Mouse (Mus musculus) forebrain, postnatal 0 days (tissue): Measurements from ENCODE around the gene Zswim1. TPM values are rescaled to one million over a fixed set of nuclear protein-coding genes. Genes with fewer than 3 reads are reported as not detected.

Experiments
- ATAC-seq: fragments of 200-750 bp; cut with Nextera tagmentation; 2 replicates; pipeline ENCODE4 v1.8.0; 2017; ENCODE audit warnings: mild to moderate bottlenecking, moderate library complexity
- DNase-seq: peaks from one replicate; pipeline ENCODE4 v3.0.0-alpha.2; 2015
- H3K27ac ChIP-seq: fragments of 300-500 bp; sonication (generic); 2 replicates; pipeline ENCODE4 v1.5.1; 2014; ENCODE audit warnings: low read depth, mild to moderate bottlenecking, antibody characterized with exemption, low read length, moderate library complexity, mixed read lengths
- H3K27me3 ChIP-seq: fragments of 300-500 bp; sonication (generic); 2 replicates; pipeline ENCODE4 v1.6.1; 2014; ENCODE audit warnings: mild to moderate bottlenecking, low read length, mixed read lengths; ENCODE audit not compliant: insufficient read depth
- H3K36me3 ChIP-seq: fragments of 300-500 bp; sonication (generic); 2 replicates; pipeline ENCODE4 v1.6.1; 2014; ENCODE audit warnings: mild to moderate bottlenecking, moderate library complexity; ENCODE audit not compliant: insufficient read depth
- H3K4me1 ChIP-seq: fragments of 300-500 bp; sonication (generic); 2 replicates; pipeline ENCODE4 v1.6.1; 2014; ENCODE audit warnings: antibody characterized with exemption; ENCODE audit not compliant: insufficient read depth
- H3K4me2 ChIP-seq: fragments of 300-500 bp; sonication (generic); 2 replicates; pipeline ENCODE4 v1.6.1; 2014; ENCODE audit warnings: low read depth, mild to moderate bottlenecking, moderate library complexity
- H3K4me3 ChIP-seq: fragments of 300-500 bp; sonication (generic); 2 replicates; pipeline ENCODE4 v1.5.1; 2014; ENCODE audit warnings: low read depth, low read length, mixed read lengths
- H3K9ac ChIP-seq: fragments of 300-500 bp; sonication (generic); 2 replicates; pipeline ENCODE4 v1.6.1; 2014; ENCODE audit warnings: mild to moderate bottlenecking
- H3K9me3 ChIP-seq: fragments of 300-500 bp; sonication (generic); 2 replicates; pipeline ENCODE4 v1.6.1; 2016; ENCODE audit warnings: low read length
- CTCF ChIP-seq: sonication (generic); IDR thresholded peaks from 2 replicates; pipeline ENCODE4 v1.5.1; 2016; ENCODE audit warnings: antibody characterized with exemption, control low read depth, low read depth
- WGBS: fragments of 180-500 bp; shearing (Covaris S2); extraction: QIAGEN DNeasy Blood & Tissue Kit; methylation state at CpG from one replicate; pipeline ENCODE4 v1.1.7; 2014; 5-methylcytosine and 5-hydroxymethylcytosine counted together
- polyA plus RNA-seq: library from polyadenylated mRNA; unstranded; fragments of >200 nt; fragmentation: Nextera tagmentation; extraction: Ambion mirVana; gene quantifications from 2 replicates; pipeline ENCODE4 v1.2.1, GENCODE M21; 2015
- total RNA-seq: library from RNA; depleted of rRNA; stranded (reverse); fragments of >200 nt; gene quantifications from 2 replicates; pipeline ENCODE4 v1.2.3, GENCODE M21; 2014

The Zswim1 gene
- total and polyA plus RNA-seq, 2 experiments from 2014 or later, result 18.6 to 32.6 TPM

DNA sequence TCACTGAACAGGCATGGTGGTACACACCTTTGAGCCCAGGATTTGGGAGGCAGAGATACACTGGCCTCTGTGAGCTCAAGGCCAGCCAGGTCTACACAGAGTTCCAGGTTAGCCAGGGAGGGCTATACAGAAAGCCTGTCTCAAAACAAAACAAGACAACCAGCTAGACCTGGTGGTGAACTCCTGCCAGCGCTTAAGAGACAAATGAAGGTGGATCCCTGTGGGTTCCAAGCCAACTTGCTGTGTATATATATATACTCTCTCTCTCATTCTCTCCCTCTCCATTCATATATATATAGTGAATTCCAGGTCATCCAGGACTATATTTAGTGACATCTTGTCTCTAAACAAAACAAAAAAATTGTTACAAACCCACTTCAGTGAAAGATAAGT lies 18.6 kb upstream of the Zswim1 start:
- 52% methylated on average over 1 of the region's 1 CpGs for WGBS

DNA sequence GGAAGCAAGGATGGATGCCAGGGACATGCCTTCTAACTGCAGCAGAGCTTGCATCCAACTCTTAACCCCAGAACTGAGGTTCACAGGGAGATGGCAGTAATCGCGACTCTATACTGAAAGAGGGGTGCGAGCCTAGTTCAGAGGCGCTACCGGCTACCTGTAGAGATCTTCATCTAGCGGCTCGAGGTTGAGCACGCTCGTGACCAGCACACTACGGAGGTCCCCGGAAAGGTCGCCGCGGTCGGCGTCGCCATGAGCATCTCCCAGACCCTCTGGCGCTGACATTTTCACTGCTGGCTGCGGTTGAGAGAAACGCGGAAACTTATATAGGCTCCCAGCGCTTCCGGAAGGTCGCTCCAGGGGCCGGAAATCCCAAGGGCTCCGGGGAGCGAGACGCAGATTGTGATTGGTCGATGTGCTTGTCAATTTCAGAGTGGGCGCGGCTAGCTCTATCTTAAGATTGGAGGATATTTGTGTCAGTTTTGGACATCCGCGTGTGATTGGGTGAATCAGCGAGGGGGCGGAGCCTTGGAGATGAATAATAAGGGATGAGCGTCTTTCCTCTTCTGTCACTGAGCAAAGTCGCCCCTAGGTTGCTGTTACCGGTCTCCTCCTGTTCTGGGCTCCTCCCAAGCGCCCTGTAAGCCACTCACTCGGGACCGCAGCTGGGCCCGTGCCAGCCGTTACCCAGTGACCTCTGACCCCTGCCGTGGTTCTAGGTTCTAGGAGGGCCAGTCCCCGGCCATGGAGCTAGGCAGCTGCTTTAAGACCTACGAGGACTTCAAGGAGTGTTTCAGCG lies 17.8 kb upstream of the Zswim1 start, which contains the start of the genes Acot8 and Zswim3:
Gene Acot8, minus strand, starts transcription at position 350 of the 799 bp plus-strand sequence.
Gene Zswim3, plus strand, starts transcription at position 566 of the 799 bp plus-strand sequence.
- peak; percentile 98 for ATAC-seq
- 0 out of 2 replicates have a peak, but pooled peaks have one; percentile 15 for TF ChIP-seq CTCF
- 1% methylated on average over 47 of the region's 47 CpGs for WGBS

More for the DNA sequence above, 18.6 kb upstream of the Zswim1 start:
- peak overlapping the region; percentile 60 for H3K4me2 ChIP-seq
- peak overlapping the region; percentile 66 for H3K9ac ChIP-seq
- DNase-seq (no peak), ATAC-seq (no peak)
- H3K9me3 ChIP-seq, result no peaks in the 10 kb centered on the region
- H3K36me3 ChIP-seq, result peaks cover 18% of the 10 kb centered on the region
- H3K4me1 ChIP-seq, result 0 out of 2 replicates have a peak, but pooled peaks cover 4% of the 10 kb centered on the region
- H3K4me3 ChIP-seq, result peak overlapping the region; percentile 53
- TF ChIP-seq CTCF, result no peak
- peak overlapping the region; percentile 85 for H3K27ac ChIP-seq
- H3K27me3 ChIP-seq, result no peaks in the 10 kb centered on the region

DNA sequence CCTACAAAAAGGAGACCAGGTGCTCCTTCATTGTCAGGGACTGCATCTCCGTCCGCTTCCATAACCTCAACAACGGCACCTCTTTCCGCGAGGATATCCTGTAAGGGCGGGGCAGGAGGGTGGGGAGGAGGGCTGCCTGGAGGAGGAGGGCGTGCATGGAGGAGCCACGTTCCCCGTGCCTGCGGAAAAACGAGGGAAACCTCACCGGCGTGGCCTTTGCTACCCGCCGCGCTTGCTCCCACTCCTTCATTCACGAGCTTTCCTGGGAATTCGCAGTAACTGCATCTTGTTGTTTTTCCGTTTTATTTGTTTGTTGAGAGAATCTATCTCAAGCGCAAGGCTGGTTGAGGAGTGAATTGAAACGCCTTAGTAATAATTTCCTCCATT lies 17.2 kb upstream of the Zswim1 start:
- 0 out of 2 replicates have a peak, but pooled peaks cover 4% of the 10 kb centered on the region for H3K4me1 ChIP-seq
- no peak for TF ChIP-seq CTCF
- WGBS, result under 1% methylated on average over 21 of the region's 21 CpGs
- H3K9ac ChIP-seq, result peak overlapping the region; percentile 71
- peak overlapping the region; percentile 73 for H3K27ac ChIP-seq
- peak overlapping the region; percentile 67 for H3K4me2 ChIP-seq
- H3K9me3 ChIP-seq, result no peaks in the 10 kb centered on the region
- H3K4me3 ChIP-seq, result peak overlapping the region; percentile 53
- no peak for DNase-seq
- H3K36me3 ChIP-seq, result peaks cover 5% of the 10 kb centered on the region
- ATAC-seq, result peak; percentile 39
- H3K27me3 ChIP-seq, result no peaks in the 10 kb centered on the region

More for the DNA sequence above, 17.8 kb upstream of the Zswim1 start, which contains the start of the genes Acot8 and Zswim3:
- H3K9me3 ChIP-seq, result no peaks in the 10 kb centered on the region
- DNase-seq, result peak; percentile 99
- H3K27me3 ChIP-seq, result no peaks in the 10 kb centered on the region
- peak within 1 kb of the TSS; percentile 71 for H3K9ac ChIP-seq
- H3K4me2 ChIP-seq, result peak within 1 kb of the TSS; percentile 67
- H3K36me3 ChIP-seq, result peaks cover 11% of the 10 kb centered on the region
- peak within 1 kb of the TSS; percentile 53 for H3K4me3 ChIP-seq
- peak within 1 kb of the TSS; percentile 85 for H3K27ac ChIP-seq
- H3K4me1 ChIP-seq, result 0 out of 2 replicates have a peak, but pooled peaks cover 4% of the 10 kb centered on the region

DNA sequence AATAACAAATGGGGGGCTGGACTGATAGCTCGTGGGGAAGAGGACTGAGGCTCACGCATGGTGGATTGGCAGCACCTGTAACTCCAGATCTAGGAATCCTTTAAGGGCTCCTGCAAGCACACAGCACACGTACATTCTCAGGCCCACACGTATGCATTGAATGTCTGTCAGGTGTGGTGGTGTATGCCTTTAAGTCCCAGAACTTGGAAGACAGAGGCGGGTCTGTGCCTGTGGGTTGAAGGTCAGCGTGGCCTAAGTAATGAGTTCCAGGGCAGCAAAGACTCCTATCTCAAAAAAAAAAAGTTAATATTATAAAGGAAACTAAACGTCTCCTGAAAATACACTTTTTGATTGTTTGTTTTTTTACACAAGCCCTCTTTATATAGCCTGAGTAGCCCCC lies 15.9 kb upstream of the Zswim1 start:
- DNase-seq (no peak), ATAC-seq (no peak)
- Histone ChIP-seq H3K27me3 (no peaks in the 10 kb centered on the region), H3K4me3 (no peak overlapping the region), H3K36me3 (peaks cover 5% of the 10 kb centered on the region), H3K4me1 (0 out of 2 replicates have a peak, but pooled peaks cover 4% of the 10 kb centered on the region), H3K4me2 (no peak overlapping the region), H3K9ac (no peak overlapping the region), H3K27ac (no peak overlapping the region), H3K9me3 (no peaks in the 10 kb centered on the region)
- no peak for TF ChIP-seq CTCF
- 88% methylated on average over 7 of the region's 7 CpGs for WGBS

DNA sequence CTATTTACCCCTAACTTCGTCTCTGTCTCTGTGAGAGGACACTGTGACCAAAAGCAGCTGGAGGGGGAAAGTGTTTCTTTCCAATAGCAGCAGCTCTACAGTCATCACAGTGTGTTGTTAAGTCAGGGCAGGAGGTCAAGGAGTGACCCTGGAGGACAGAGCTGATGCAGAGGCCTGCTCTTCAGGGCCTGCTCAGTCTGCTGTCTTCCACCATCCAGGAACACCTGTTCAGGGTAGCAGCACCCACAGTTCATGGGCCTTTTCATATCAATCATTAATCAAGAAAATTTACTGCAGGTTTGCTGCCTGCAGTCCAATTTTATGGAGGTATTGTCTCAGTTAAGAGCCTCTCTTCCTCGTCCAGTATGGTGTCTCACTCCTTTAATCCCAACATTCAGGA lies 8.9 kb upstream of the Zswim1 start:
- ATAC-seq, result no peak

DNA sequence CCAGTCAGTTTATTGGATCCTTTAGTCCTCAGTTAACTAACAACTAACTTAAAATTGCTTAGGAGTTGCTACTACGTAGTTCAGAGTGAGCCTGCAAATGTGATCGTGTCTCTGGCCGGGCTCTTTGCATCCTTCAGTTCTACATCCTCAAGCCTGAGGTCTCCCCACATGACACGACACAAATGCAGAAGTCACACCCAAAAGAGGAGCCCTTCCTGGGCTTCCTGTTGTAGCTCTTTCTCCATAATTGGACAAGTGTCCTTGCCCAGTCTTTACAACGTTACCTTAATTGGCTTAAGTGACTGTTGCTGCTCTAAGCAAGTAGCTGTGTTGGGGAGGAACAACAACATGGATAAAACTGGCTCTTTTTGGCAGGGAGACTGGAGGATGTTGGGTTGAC lies 7.1 kb upstream of the Zswim1 start:
- Histone ChIP-seq H3K36me3 (peaks cover 11% of the 10 kb centered on the region), H3K4me1 (no peaks in the 10 kb centered on the region), H3K4me3 (no peak overlapping the region), H3K4me2 (no peak overlapping the region), H3K9me3 (no peaks in the 10 kb centered on the region), H3K27me3 (no peaks in the 10 kb centered on the region), H3K9ac (no peak overlapping the region), H3K27ac (no peak overlapping the region)
- no peak for ATAC-seq
- no peak for TF ChIP-seq CTCF
- DNase-seq, result no peak
- WGBS, result 85% methylated on average over 5 of the region's 5 CpGs

More for the DNA sequence above, 8.9 kb upstream of the Zswim1 start:
- no peak overlapping the region for H3K4me3 ChIP-seq
- no peak for DNase-seq
- no peak for TF ChIP-seq CTCF
- peaks cover 9% of the 10 kb centered on the region for H3K36me3 ChIP-seq
- H3K27me3 ChIP-seq, result no peaks in the 10 kb centered on the region
- H3K27ac ChIP-seq, result no peak overlapping the region
- no peak overlapping the region for H3K9ac ChIP-seq
- H3K4me2 ChIP-seq, result no peak overlapping the region
- H3K9me3 ChIP-seq, result no peaks in the 10 kb centered on the region
- 76% methylated on average over 2 of the region's 2 CpGs for WGBS
- no peaks in the 10 kb centered on the region for H3K4me1 ChIP-seq

DNA sequence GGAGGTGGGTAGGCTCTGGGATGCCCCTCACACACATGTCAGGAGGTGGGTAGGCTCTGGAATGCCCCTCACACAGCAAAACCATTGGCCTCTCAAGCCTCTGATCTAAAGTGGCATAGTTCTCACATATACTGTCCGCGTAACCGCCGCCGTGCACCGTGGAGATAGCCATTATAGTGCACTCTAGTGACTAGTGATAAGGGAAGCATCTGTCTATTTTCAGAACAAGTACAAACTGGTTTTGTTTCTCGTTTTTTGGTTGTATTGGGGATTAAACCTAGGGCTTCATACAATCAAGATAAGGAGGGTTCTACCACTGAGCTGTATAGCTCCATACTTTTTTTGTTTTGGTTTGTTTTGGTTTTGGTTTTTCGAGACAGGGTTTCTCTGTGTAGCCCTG lies 6.7 kb upstream of the Zswim1 start:
- no peaks in the 10 kb centered on the region for H3K9me3 ChIP-seq
- no peak overlapping the region for H3K9ac ChIP-seq
- H3K4me1 ChIP-seq, result no peaks in the 10 kb centered on the region
- H3K36me3 ChIP-seq, result peaks cover 15% of the 10 kb centered on the region
- DNase-seq, result no peak
- no peak overlapping the region for H3K27ac ChIP-seq
- no peak for ATAC-seq
- H3K27me3 ChIP-seq, result no peaks in the 10 kb centered on the region
- WGBS, result 93% methylated on average over 8 of the region's 8 CpGs
- no peak overlapping the region for H3K4me2 ChIP-seq
- no peak overlapping the region for H3K4me3 ChIP-seq
- TF ChIP-seq CTCF, result no peak
